10 mouse cellular contexts compared by ENCODE assay signal in genomic region chr7:67741706-67742105, GRCm38 (mm10). TPM values are rescaled to one million over a fixed set of nuclear protein-coding genes. Genes with fewer than 3 reads are reported as not detected.
DNase-seq lines count a peak whose midpoint lies in the region; ATAC-seq and TF ChIP-seq lines count a peak whose summit lies in the region.
"Had no signal": no experiment of that assay in that cellular context is flagged by ENCODE, and none has a peak within 500 bp of the region (broad histone marks: within the 10 kb centered on the region; RNA-seq: fewer than 3 reads in every experiment).

No protein-coding gene starts in this region.

- 44% methylated on average over 7 of the region's 7 CpGs for WGBS in forebrain, postnatal 0 days
- WGBS in heart, embryonic 16.5 days = 38% methylated on average over 7 of the region's 7 CpGs
- WGBS in hindbrain, embryonic 12.5 days = 85% methylated on average over 7 of the region's 7 CpGs

- no peaks in the 10 kb centered on the region for H3K4me1 ChIP-seq in forebrain, postnatal 0 days (ENCODE audit: insufficient read depth)
- peaks cover 18% of the 10 kb centered on the region for H3K4me1 ChIP-seq in heart, embryonic 16.5 days (ENCODE audit: control insufficient read depth, insufficient read depth, low read length)
- H3K4me1 ChIP-seq in hindbrain, embryonic 12.5 days = peaks cover 6% of the 10 kb centered on the region; the same call in 1 of the 2 replicates

- intact Hi-C loops in heart, postnatal 14 days (cut with DNase I) = no loop called here

- no peak for TF ChIP-seq CTCF in forebrain, postnatal 0 days (IDR thresholded peaks at IDR 0.05; ENCODE audit: low read depth)

- no peak overlapping the region for H3K4me3 ChIP-seq in forebrain, postnatal 0 days (ENCODE audit: low read depth, low read length)
- H3K4me3 ChIP-seq in heart, embryonic 16.5 days (ENCODE audit: low read length) = no peak overlapping the region
- no peak overlapping the region for H3K4me3 ChIP-seq in hindbrain, embryonic 12.5 days

- no peaks in the 10 kb centered on the region for H3K27me3 ChIP-seq in forebrain, postnatal 0 days (ENCODE audit: insufficient read depth, low read length)
- no peaks in the 10 kb centered on the region for H3K27me3 ChIP-seq in heart, embryonic 16.5 days (ENCODE audit: control insufficient read depth, insufficient read depth, low read length)
- no peaks in the 10 kb centered on the region for H3K27me3 ChIP-seq in hindbrain, embryonic 12.5 days

- H3K9ac ChIP-seq in forebrain, postnatal 0 days = no peak overlapping the region
- H3K9ac ChIP-seq in heart, embryonic 16.5 days (ENCODE audit: low read length) = no peak overlapping the region
- H3K9ac ChIP-seq in hindbrain, embryonic 12.5 days = no peak overlapping the region
- H3K9ac ChIP-seq: liver, embryonic 14.5 days had no signal

- H3K9me3 ChIP-seq in forebrain, postnatal 0 days (ENCODE audit: low read length) = no peaks in the 10 kb centered on the region
- H3K9me3 ChIP-seq in heart, embryonic 16.5 days (replicated peaks; ENCODE audit: control insufficient read depth, low read length) = no peaks in the 10 kb centered on the region
- H3K9me3 ChIP-seq in hindbrain, embryonic 12.5 days (replicated peaks) = no peaks in the 10 kb centered on the region

- peak; percentile 96 for DNase-seq in heart, adult 11 months
- no peak for DNase-seq in heart, postnatal 14 days
- DNase-seq in forebrain, postnatal 0 days = no peak
- peak; percentile 44 for DNase-seq in retina, embryonic 14.5 days (ENCODE audit: low spot score)
- no peak for DNase-seq in ovary, postnatal 10 days (ENCODE audit: low spot score)
- DNase-seq in adrenal gland, postnatal 25 days = no peak
- DNase-seq: cerebellum, postnatal 36 days had no signal

- no peak overlapping the region for H3K4me2 ChIP-seq in forebrain, postnatal 0 days (ENCODE audit: low read depth)
- H3K4me2 ChIP-seq in heart, embryonic 16.5 days (ENCODE audit: low read depth, low read length) = no peak overlapping the region
- H3K4me2 ChIP-seq in hindbrain, embryonic 12.5 days (replicated peaks) = no peak overlapping the region

- no peak overlapping the region for H3K27ac ChIP-seq in forebrain, postnatal 0 days (ENCODE audit: low read depth, low read length)
- peak overlapping the region; percentile 56 for H3K27ac ChIP-seq in heart, embryonic 16.5 days (ENCODE audit: low read length)
- no peak overlapping the region for H3K27ac ChIP-seq in hindbrain, embryonic 12.5 days
- H3K27ac ChIP-seq: liver, embryonic 14.5 days had no signal

- peak; percentile 45; the same call in 1 of the 2 replicates for ATAC-seq in forebrain, postnatal 0 days
- ATAC-seq in heart, embryonic 16.5 days (replicated peaks; ENCODE audit: extremely low read depth, insufficient read depth, low FRiP score) = peak; percentile 79
- ATAC-seq in hindbrain, embryonic 12.5 days (ENCODE audit: low FRiP score) = no peak

- no peaks in the 10 kb centered on the region for H3K36me3 ChIP-seq in forebrain, postnatal 0 days (ENCODE audit: insufficient read depth)
- no peaks in the 10 kb centered on the region for H3K36me3 ChIP-seq in heart, embryonic 16.5 days (ENCODE audit: control insufficient read depth, insufficient read depth)
- H3K36me3 ChIP-seq in hindbrain, embryonic 12.5 days = peaks cover 4% of the 10 kb centered on the region; the same call in 1 of the 2 replicates

RNA-seq across cellular contexts. Expression of gene Synm, which starts 17.8 kb away (rescaled TPM):
- 1 to 10 TPM; 5.0 to 5.8 TPM for total RNA-seq in heart, postnatal 14 days (2021)
- total RNA-seq in forebrain, postnatal 0 days (2014; rRNA removed) = 10.7 and 10.9 TPM in 2 replicates
- 3.8 and 7.0 TPM in 2 replicates for polyA plus RNA-seq in forebrain, postnatal 0 days (2015; fragmentation: Nextera tagmentation; extraction: Ambion mirVana)
- 3.3 and 3.8 TPM in 2 replicates for polyA plus RNA-seq in heart, embryonic 16.5 days (2015; fragmentation: Nextera tagmentation; extraction: Ambion mirVana)
- 5.9 and 6.8 TPM in 2 replicates for polyA plus RNA-seq in hindbrain, embryonic 12.5 days (2016; fragmentation: Nextera tagmentation; extraction: Ambion mirVana)
- total RNA-seq in adrenal gland, postnatal 25 days (2021) = 22.7 and 30.0 TPM in 2 replicates

Comparison
In these comparisons a context has a peak if more than half of its experiments do, and no peak if none do; other contexts are left out.
1. DNase-seq: peak in heart, adult 11 months (single experiment) and retina, embryonic 14.5 days (single experiment); none in heart, postnatal 14 days (0 of 2), forebrain, postnatal 0 days (single experiment), ovary, postnatal 10 days (single experiment) and adrenal gland, postnatal 25 days (single experiment).